Mouse (Mus musculus) C2C12 (cell line): ENCODE data around the gene Tcf15.

Experiments
- CTCF ChIP-seq: IDR thresholded peaks from one replicate; pipeline ENCODE4 v1.5.1; 2011; ENCODE audit not compliant: control insufficient read depth, insufficient read depth, insufficient read length
- MYOG ChIP-seq: IDR thresholded peaks from one replicate; pipeline ENCODE4 v1.6.1; 2011; ENCODE audit not compliant: control insufficient read depth, insufficient read length; ENCODE audit errors: extremely low read depth
- USF1 ChIP-seq: IDR thresholded peaks from one replicate; pipeline ENCODE4 v1.6.1; 2011; ENCODE audit warnings: low read depth, mild to moderate bottlenecking, control low read depth, moderate library complexity

DNA sequence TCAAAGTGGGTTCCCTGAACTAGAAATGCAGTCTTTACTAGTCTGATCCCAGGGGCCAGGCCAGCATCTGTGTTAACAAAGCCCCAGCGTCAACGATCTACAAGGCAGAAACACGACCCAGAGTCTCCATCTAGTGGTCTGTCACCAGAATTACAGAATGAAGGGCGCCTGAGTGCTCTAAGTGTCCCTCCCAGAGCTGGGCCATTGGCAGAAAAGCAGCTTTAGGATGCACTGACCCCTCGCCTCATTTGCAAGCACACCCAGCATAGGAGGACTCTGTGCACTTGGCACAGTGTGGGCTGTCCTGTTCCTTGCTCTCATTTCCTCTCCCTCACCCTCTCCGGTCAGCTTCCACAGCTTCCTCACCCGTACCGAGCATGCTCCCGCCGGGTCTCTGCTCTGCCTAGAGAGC lies 53.9 kb downstream of the Tcf15 start:
- TF ChIP-seq CTCF (peak; percentile 65), USF1 (no peak), MYOG (no peak)
